In genomic region chr5:28520800-28521707, GRCm38 (mm10) we compare ENCODE assay signal across 9 mouse cellular contexts. TPM values are rescaled to one million over a fixed set of nuclear protein-coding genes. Genes with fewer than 3 reads are reported as not detected.
DNase-seq lines count a peak whose midpoint lies in the region; ATAC-seq lines count a peak whose summit lies in the region.
"Had no signal": no experiment of that assay in that cellular context is flagged by ENCODE, and none has a peak within 500 bp of the region (broad histone marks: within the 10 kb centered on the region; RNA-seq: fewer than 3 reads in every experiment).

No protein-coding gene starts in this region.

- peaks cover 10% of the 10 kb centered on the region for H3K4me1 ChIP-seq in neural tube, embryonic 13.5 days (replicated peaks)
- peaks cover 12% of the 10 kb centered on the region for H3K4me1 ChIP-seq in heart, embryonic 15.5 days (replicated peaks)
- H3K4me1 ChIP-seq: neural tube, embryonic 12.5 days had no signal

- no peaks in the 10 kb centered on the region for H3K27me3 ChIP-seq in neural tube, embryonic 13.5 days
- no peaks in the 10 kb centered on the region for H3K27me3 ChIP-seq in heart, embryonic 15.5 days
- H3K27me3 ChIP-seq: neural tube, embryonic 12.5 days had no signal

- 0 out of 2 replicates have a peak overlapping the region, but pooled peaks have one; percentile 42 for H3K27ac ChIP-seq in neural tube, embryonic 13.5 days (replicated peaks)
- peak overlapping the region; percentile 51; the same call in 1 of the 2 replicates for H3K27ac ChIP-seq in heart, embryonic 15.5 days
- H3K27ac ChIP-seq: neural tube, embryonic 12.5 days had no signal

- WGBS in neural tube, embryonic 13.5 days: 44% methylated on average over 9 of the region's 9 CpGs
- 13% methylated on average over 9 of the region's 9 CpGs for WGBS in heart, embryonic 15.5 days

- 0 out of 2 replicates have a peak, but pooled peaks cover 3% of the 10 kb centered on the region for H3K9me3 ChIP-seq in neural tube, embryonic 13.5 days
- H3K9me3 ChIP-seq in heart, embryonic 15.5 days (replicated peaks): no peaks in the 10 kb centered on the region
- H3K9me3 ChIP-seq: neural tube, embryonic 12.5 days had no signal

- no peak for DNase-seq in neural tube, embryonic 10.5 days (ENCODE audit: extremely low spot score, low spot score)
- DNase-seq in cerebellum, postnatal 36 days: peak; percentile 83
- peak; percentile 68 to 74 for DNase-seq in layer of hippocampus, postnatal 25 days (ENCODE audit: extremely low spot score in 1 of 2, low spot score in 1 of 2)
- peak; percentile 57 to 70 for DNase-seq in right cerebral cortex, adult 2 months (ENCODE audit: low spot score in 2 of 2)
- DNase-seq in thymus, postnatal 36 days: no peak
- DNase-seq in embryo, embryonic 10.5 days (ENCODE audit: low spot score): no peak

- peak; percentile 32; the same call in 1 of the 2 replicates for ATAC-seq in neural tube, embryonic 13.5 days (ENCODE audit: low read depth)
- peak; percentile 50 for ATAC-seq in heart, embryonic 15.5 days (replicated peaks; ENCODE audit: insufficient number of reproducible peaks, insufficient read depth, low FRiP score, low read depth)

- H3K4me3 ChIP-seq in neural tube, embryonic 13.5 days: no peak overlapping the region
- H3K4me3 ChIP-seq in heart, embryonic 15.5 days: no peak overlapping the region
- H3K4me3 ChIP-seq: neural tube, embryonic 12.5 days had no signal

- H3K9ac ChIP-seq in neural tube, embryonic 13.5 days: no peak overlapping the region
- H3K9ac ChIP-seq in heart, embryonic 15.5 days: no peak overlapping the region
- H3K9ac ChIP-seq: neural tube, embryonic 12.5 days had no signal

- no peaks in the 10 kb centered on the region for H3K36me3 ChIP-seq in neural tube, embryonic 13.5 days
- no peaks in the 10 kb centered on the region for H3K36me3 ChIP-seq in heart, embryonic 15.5 days
- H3K36me3 ChIP-seq: neural tube, embryonic 12.5 days had no signal

- no peak overlapping the region for H3K4me2 ChIP-seq in neural tube, embryonic 13.5 days
- peak overlapping the region; percentile 46 for H3K4me2 ChIP-seq in heart, embryonic 15.5 days
- H3K4me2 ChIP-seq: neural tube, embryonic 12.5 days had no signal

RNA-seq across cellular contexts. Expression of gene Shh, which starts 54.0 kb away (rescaled TPM):
- 1.9 and 2.0 TPM in 2 replicates for polyA plus RNA-seq in neural tube, embryonic 13.5 days (2015; fragmentation: Nextera tagmentation; extraction: Ambion mirVana)
- 0.34 and 0.71 TPM in 2 replicates for polyA plus RNA-seq in heart, embryonic 15.5 days (2015; fragmentation: Nextera tagmentation; extraction: Ambion mirVana)
- 1 to 10 TPM; 1.4 to 1.7 TPM for total RNA-seq in layer of hippocampus, postnatal 25 days (2021)

Comparison
In these comparisons a context has a peak if more than half of its experiments do, and no peak if none do; other contexts are left out.
1. DNase-seq: peak in cerebellum, postnatal 36 days (2 of 2), layer of hippocampus, postnatal 25 days (2 of 2) and right cerebral cortex, adult 2 months (2 of 2); none in neural tube, embryonic 10.5 days (single experiment), thymus, postnatal 36 days (0 of 2) and embryo, embryonic 10.5 days (single experiment).